36 mouse cellular contexts compared by ENCODE assay signal in genomic region chr8:79305941-79306340, GRCm38 (mm10). TPM values are rescaled to one million over a fixed set of nuclear protein-coding genes. Genes with fewer than 3 reads are reported as not detected.
"Had no signal": no experiment of that assay in that cellular context is flagged by ENCODE, and none has a peak within 500 bp of the region (broad histone marks: within the 10 kb centered on the region; RNA-seq: fewer than 3 reads in every experiment).

No protein-coding gene starts in this region.

- H3K4me3 ChIP-seq: gastrocnemius, adult 2 months; heart, adult 2 months; heart, embryonic 13.5 days; heart, embryonic 15.5 days; hindbrain, embryonic 10.5 days; hindbrain, embryonic 12.5 days; intestine, embryonic 15.5 days; limb, embryonic 13.5 days; limb, embryonic 15.5 days; liver, embryonic 12.5 days had no signal

- H3K9me3 ChIP-seq: heart, embryonic 13.5 days; heart, embryonic 15.5 days; hindbrain, embryonic 12.5 days; intestine, embryonic 15.5 days; limb, embryonic 13.5 days; limb, embryonic 15.5 days; liver, embryonic 12.5 days had no signal

- H3K9ac ChIP-seq: heart, embryonic 13.5 days; heart, embryonic 15.5 days; hindbrain, embryonic 12.5 days; hindbrain, embryonic 14.5 days; intestine, embryonic 15.5 days; limb, embryonic 13.5 days; limb, embryonic 15.5 days; liver, embryonic 12.5 days; liver, embryonic 14.5 days had no signal

- DNase-seq: gastrocnemius, adult 2 months; gastrocnemius, postnatal 10 days; gastrocnemius, postnatal 25 days; heart, adult 2 months; heart, postnatal 14 days; heart, postnatal 4 days; kidney, adult 18-20 months; kidney, adult 8-10 months; kidney, postnatal 10 days; kidney, postnatal 25 days; layer of hippocampus, adult 9-11 months; layer of hippocampus, postnatal 36 days; left cerebral cortex, postnatal 4 days had no signal

- ATAC-seq: hindbrain, embryonic 16.5 days; inflammation-experienced regulatory T-cells, adult 6 months; intestine, embryonic 15.5 days; intestine, postnatal 0 days; liver, embryonic 12.5 days had no signal

- H3K27ac ChIP-seq: gastrocnemius, adult 2 months; heart, adult 2 months; heart, embryonic 13.5 days; heart, embryonic 15.5 days; hindbrain, embryonic 10.5 days; hindbrain, embryonic 12.5 days; hindbrain, embryonic 14.5 days; intestine, embryonic 15.5 days; limb, embryonic 13.5 days; limb, embryonic 15.5 days; liver, embryonic 12.5 days; liver, embryonic 14.5 days had no signal

- H3K36me3 ChIP-seq: heart, embryonic 13.5 days; heart, embryonic 15.5 days; hindbrain, embryonic 10.5 days; hindbrain, embryonic 12.5 days; intestine, embryonic 15.5 days; limb, embryonic 13.5 days; limb, embryonic 15.5 days; liver, embryonic 12.5 days had no signal

- H3K4me1 ChIP-seq: heart, embryonic 15.5 days; hindbrain, embryonic 10.5 days; hindbrain, embryonic 12.5 days; intestine, embryonic 15.5 days; liver, embryonic 12.5 days had no signal

RNA-seq across cellular contexts. Expression of gene 1700011L22Rik, which starts 57.6 kb away (rescaled TPM):
- total RNA-seq: gastrocnemius, adult 2 months; gastrocnemius, postnatal 10 days; gastrocnemius, postnatal 25 days; gastrocnemius, postnatal 4 days; granulocyte monocyte progenitor cell, adult 5-6 weeks; heart, adult 2 months; heart, postnatal 14 days; heart, postnatal 4 days; layer of hippocampus, adult 18-20 months; layer of hippocampus, adult 8-10 months; layer of hippocampus, postnatal 14 days; layer of hippocampus, postnatal 36 days; left cerebral cortex, adult 18-20 months; left cerebral cortex, adult 8-10 months; left cerebral cortex, postnatal 10 days; left cerebral cortex, postnatal 25 days; left cerebral cortex, postnatal 4 days; liver, adult 2 months had no signal
